Mouse (Mus musculus): ENCODE results near the gene Tagln2.

Tagln2 gene

GRCm38 (mm10) chr1:172525027-172525764 is 25.3 kb downstream of the Tagln2 start:
- CTCF ChIA-PET = interaction anchor here (0.6 to 1.1 kb wide), 2 partner anchors 33 to 37 kb away, joined by 3 to 4 read pairs; no protein-coding TSS in a partner anchor

- CTCF ChIA-PET = interaction anchor here (1.1 kb wide), 2 partner anchors 10 to 37 kb away, joined by 4 read pairs; no protein-coding TSS in a partner anchor
Measured at GRCm38 (mm10) chr1:172525971-172526370, 26.1 kb downstream of the Tagln2 start.

GRCm38 (mm10) chr1:172526380-172527081 is 26.7 kb downstream of the Tagln2 start:
- CTCF ChIA-PET = interaction anchor here (1.0 to 1.1 kb wide), 3 partner anchors 11 to 36 kb away, joined by 3 to 4 read pairs (median 4); no protein-coding TSS in a partner anchor

GRCm38 (mm10) chr1:172527431-172527830 is 27.6 kb downstream of the Tagln2 start:
- CTCF ChIA-PET = interaction anchor here (0.9 to 2.1 kb wide), 5 partner anchors 14 to 106 kb away, joined by 3 to 13 read pairs (median 6); no protein-coding TSS in a partner anchor

GRCm38 (mm10) chr1:172528701-172529100 is 28.9 kb downstream of the Tagln2 start:
- CTCF ChIA-PET = interaction anchor here (0.8 to 2.1 kb wide), 4 partner anchors 34 to 105 kb away, joined by 3 to 13 read pairs (median 7); no protein-coding TSS in a partner anchor

- CTCF ChIA-PET = interaction anchor here (0.7 to 1.3 kb wide), 2 partner anchors 27 to 121 kb away, joined by 3 to 4 read pairs; no protein-coding TSS in a partner anchor
Measured at GRCm38 (mm10) chr1:172530544-172531220, 30.8 kb downstream of the Tagln2 start.

- CTCF ChIA-PET = interaction anchor here (0.6 kb wide), 2 partner anchors 123 to 1006 kb away, joined by 3 to 4 read pairs; no protein-coding TSS in a partner anchor
Measured at GRCm38 (mm10) chr1:172532551-172532950, 32.7 kb downstream of the Tagln2 start.

- CTCF ChIA-PET = no interaction called here
Measured at GRCm38 (mm10) chr1:172535116-172535515, 35.3 kb downstream of the Tagln2 start.

- CTCF ChIA-PET = no interaction called here
Measured at GRCm38 (mm10) chr1:172539827-172540226, 40.0 kb downstream of the Tagln2 start.

- CTCF ChIA-PET = no interaction called here
Measured at GRCm38 (mm10) chr1:172540283-172540820, 40.5 kb downstream of the Tagln2 start.

GRCm38 (mm10) chr1:172546062-172546461 is 46.2 kb downstream of the Tagln2 start:
- CTCF ChIA-PET = no interaction called here

- CTCF ChIA-PET = no interaction called here
Measured at GRCm38 (mm10) chr1:172548501-172548900, 48.7 kb downstream of the Tagln2 start.

GRCm38 (mm10) chr1:172549314-172549713 is 49.5 kb downstream of the Tagln2 start:
- CTCF ChIA-PET = interaction anchor here (0.6 kb wide), 1 partner anchor 440 kb away, joined by 3 read pairs; no protein-coding TSS in a partner anchor

- CTCF ChIA-PET = interaction anchor here (0.6 kb wide), 1 partner anchor 439 kb away, joined by 3 read pairs; no protein-coding TSS in a partner anchor
Measured at GRCm38 (mm10) chr1:172549717-172550116, 49.9 kb downstream of the Tagln2 start.

- CTCF ChIA-PET = no interaction called here
Measured at GRCm38 (mm10) chr1:172550551-172550951, 50.7 kb downstream of the Tagln2 start.

GRCm38 (mm10) chr1:172551009-172551408 is 51.2 kb downstream of the Tagln2 start:
- CTCF ChIA-PET = no interaction called here

GRCm38 (mm10) chr1:172552623-172553022 is 52.8 kb downstream of the Tagln2 start:
- CTCF ChIA-PET = no interaction called here

GRCm38 (mm10) chr1:172555638-172556037 is 55.8 kb downstream of the Tagln2 start, which contains the start of gene Vsig8:
Gene Vsig8 (plus strand): TSS chr1:172555938.
- CTCF ChIA-PET = no interaction called here
